Mouse (Mus musculus) hindbrain, embryonic 13.5 days (tissue): ENCODE results near the gene Chrna9. TPM values are rescaled to one million over a fixed set of nuclear protein-coding genes. Genes with fewer than 3 reads are reported as not detected.

ENCODE experiments used
- ATAC-seq: fragments of 200-750 bp; cut with Nextera tagmentation; 2 replicates; pipeline ENCODE4 v1.8.0; 2017; ENCODE audit warnings: moderate TSS enrichment; ENCODE audit not compliant: low FRiP score
- H3K27ac ChIP-seq: fragments of 300-500 bp; sonication (generic); 2 replicates; pipeline ENCODE4 v1.5.1; 2015; ENCODE audit warnings: inconsistent platforms, mild to moderate bottlenecking, moderate library complexity
- H3K27me3 ChIP-seq: fragments of 300-500 bp; sonication (generic); 2 replicates; pipeline ENCODE4 v1.6.1; 2015; ENCODE audit warnings: mild to moderate bottlenecking, inconsistent platforms
- H3K36me3 ChIP-seq: fragments of 300-500 bp; sonication (generic); 2 replicates; pipeline ENCODE4 v1.6.1; 2015; ENCODE audit warnings: mild to moderate bottlenecking, inconsistent platforms
- H3K4me1 ChIP-seq: fragments of 300-500 bp; sonication (generic); replicated peaks from 2 replicates; pipeline ENCODE4 v1.6.1; 2015; ENCODE audit warnings: inconsistent platforms
- H3K4me2 ChIP-seq: fragments of 300-500 bp; sonication (generic); 2 replicates; pipeline ENCODE4 v1.6.1; 2015; ENCODE audit warnings: inconsistent platforms, mild to moderate bottlenecking, moderate library complexity
- H3K4me3 ChIP-seq: fragments of 300-500 bp; sonication (generic); 2 replicates; pipeline ENCODE4 v1.5.1; 2015; ENCODE audit warnings: mild to moderate bottlenecking, inconsistent platforms
- H3K9ac ChIP-seq: fragments of 300-500 bp; sonication (generic); 2 replicates; pipeline ENCODE4 v1.6.1; 2015; ENCODE audit warnings: mild to moderate bottlenecking, inconsistent platforms
- H3K9me3 ChIP-seq: fragments of 300-500 bp; sonication (generic); 2 replicates; pipeline ENCODE4 v1.6.1; 2016; ENCODE audit warnings: inconsistent platforms
- WGBS: fragments of 180-500 bp; shearing (Covaris S2); methylation state at CpG from one replicate; pipeline ENCODE4 v1.1.7; 2015; 5-methylcytosine and 5-hydroxymethylcytosine counted together
- microRNA-seq: library from miRNA; unstranded; fragments of <30 nt; microRNA quantifications from one replicate; pipeline ENCODE4, GENCODE M21; 2016
- polyA plus RNA-seq: library from polyadenylated mRNA; unstranded; fragments of >200 nt; fragmentation: Nextera tagmentation; extraction: Ambion mirVana; gene quantifications from 2 replicates; pipeline ENCODE4 v1.2.1, GENCODE M21; 2015

Gene Chrna9
- polyA plus RNA-seq, 1 experiment from 2014 or later: not detected

- Histone ChIP-seq H3K4me2 (no peak within 1 kb of the TSS), H3K27ac (no peak within 1 kb of the TSS), H3K4me3 (no peak within 1 kb of the TSS), H3K27me3 (no peaks in the 10 kb centered on the region), H3K9ac (no peak within 1 kb of the TSS), H3K9me3 (no peaks in the 10 kb centered on the region), H3K4me1 (no peaks in the 10 kb centered on the region), H3K36me3 (no peaks in the 10 kb centered on the region)
- no peak for ATAC-seq
- WGBS: 74% methylated on average over 14 of the region's 14 CpGs
Measured at GRCm38 (mm10) chr5:66004134-66004925, 69.6 kb downstream of the Chrna9 start, which contains the start of gene 9130230L23Rik. TSS of gene 9130230L23Rik (minus strand) at chr5:66004285.

GRCm38 (mm10) chr5:66005041-66005678 is 70.4 kb downstream of the Chrna9 start:
- Histone ChIP-seq H3K27ac (no peak overlapping the region), H3K36me3 (no peaks in the 10 kb centered on the region), H3K4me2 (no peak overlapping the region), H3K4me3 (no peak overlapping the region), H3K9me3 (no peaks in the 10 kb centered on the region), H3K4me1 (no peaks in the 10 kb centered on the region), H3K27me3 (no peaks in the 10 kb centered on the region), H3K9ac (no peak overlapping the region)
- no peak for ATAC-seq
- WGBS: 50% methylated on average over 16 of the region's 16 CpGs

DNA sequence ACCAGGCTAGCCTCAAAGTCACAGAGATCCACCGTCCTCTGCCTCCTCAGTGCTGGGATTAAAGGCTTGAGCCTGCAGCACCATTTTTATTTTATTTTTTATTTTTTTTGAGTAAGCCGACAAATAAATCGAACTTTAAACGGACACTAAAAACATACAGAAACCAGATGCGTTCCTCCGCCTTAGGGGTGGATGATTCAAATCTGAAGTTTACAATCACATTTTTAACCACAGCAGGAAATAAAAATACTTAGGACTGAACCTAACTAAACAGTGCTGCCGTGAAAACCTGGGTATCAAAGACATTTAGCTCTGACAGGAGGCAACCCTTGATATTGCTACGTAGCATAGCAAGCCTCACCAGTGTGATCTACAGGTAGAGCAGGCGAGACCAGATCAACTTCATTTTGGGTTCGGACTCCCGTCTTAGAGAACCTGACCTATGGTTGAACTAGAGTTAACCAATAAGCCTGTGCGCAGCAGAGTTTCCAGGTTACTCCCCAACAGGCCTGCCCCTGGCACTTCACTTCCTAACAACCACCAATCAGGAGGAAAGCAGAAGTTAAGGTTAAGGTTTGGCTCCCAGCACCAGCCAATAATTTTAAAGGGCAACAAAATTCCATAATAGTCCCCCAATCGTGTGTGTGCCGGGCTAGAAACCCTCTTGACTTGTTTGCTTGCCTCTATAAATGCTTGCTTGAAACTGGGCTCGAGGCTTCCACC is 73.7 kb downstream of the Chrna9 start:
- H3K27me3 ChIP-seq: no peaks in the 10 kb centered on the region
- H3K4me1 ChIP-seq: no peaks in the 10 kb centered on the region
- no peak overlapping the region for H3K27ac ChIP-seq
- H3K36me3 ChIP-seq: no peaks in the 10 kb centered on the region
- no peak overlapping the region for H3K4me2 ChIP-seq
- no peak for ATAC-seq
- H3K4me3 ChIP-seq: no peak overlapping the region
- WGBS: 89% methylated on average over 15 of the region's 15 CpGs
- no peaks in the 10 kb centered on the region for H3K9me3 ChIP-seq
- no peak overlapping the region for H3K9ac ChIP-seq

GRCm38 (mm10) chr5:66013999-66014398 is 79.3 kb downstream of the Chrna9 start:
- Histone ChIP-seq H3K4me2 (no peak overlapping the region), H3K4me1 (no peaks in the 10 kb centered on the region), H3K27me3 (no peaks in the 10 kb centered on the region), H3K36me3 (no peaks in the 10 kb centered on the region), H3K27ac (no peak overlapping the region), H3K9ac (no peak overlapping the region), H3K4me3 (no peak overlapping the region), H3K9me3 (no peaks in the 10 kb centered on the region)
- no peak for ATAC-seq
- WGBS: 79% methylated on average over 3 of the region's 3 CpGs

DNA sequence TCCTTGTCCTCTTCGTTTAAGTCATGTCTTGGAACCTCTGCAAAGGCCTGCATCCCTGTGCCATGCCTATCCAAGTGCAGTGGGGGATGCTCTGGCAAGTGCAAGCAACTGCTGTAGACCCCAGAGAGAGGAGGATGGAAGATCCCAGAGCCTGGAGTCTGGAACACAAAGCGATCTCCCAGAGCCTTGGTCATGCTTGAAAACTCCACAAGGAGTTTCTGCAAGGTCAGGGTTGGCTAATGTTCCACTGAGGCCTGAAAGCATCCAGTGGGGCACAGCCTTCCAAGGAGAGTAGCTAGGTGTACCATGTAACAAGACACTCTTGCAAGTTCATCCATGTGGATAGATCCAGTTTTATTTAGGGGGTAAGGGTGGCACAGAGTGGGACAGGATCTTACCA is 79.7 kb downstream of the Chrna9 start:
- Histone ChIP-seq H3K9ac (no peak overlapping the region), H3K9me3 (no peaks in the 10 kb centered on the region), H3K27ac (no peak overlapping the region), H3K36me3 (no peaks in the 10 kb centered on the region), H3K27me3 (no peaks in the 10 kb centered on the region), H3K4me1 (no peaks in the 10 kb centered on the region), H3K4me3 (no peak overlapping the region), H3K4me2 (no peak overlapping the region)
- WGBS: 82% methylated on average over 2 of the region's 2 CpGs
- no peak for ATAC-seq

- Histone ChIP-seq H3K9ac (no peak overlapping the region), H3K36me3 (no peaks in the 10 kb centered on the region), H3K9me3 (no peaks in the 10 kb centered on the region; the same call in 1 of the 2 replicates), H3K27ac (no peak overlapping the region), H3K4me2 (no peak overlapping the region), H3K4me1 (no peaks in the 10 kb centered on the region), H3K4me3 (no peak overlapping the region), H3K27me3 (no peaks in the 10 kb centered on the region)
- ATAC-seq: no peak
- 97% methylated on average over 2 of the region's 2 CpGs for WGBS
Measured at GRCm38 (mm10) chr5:66015449-66015961, 80.8 kb downstream of the Chrna9 start.

DNA sequence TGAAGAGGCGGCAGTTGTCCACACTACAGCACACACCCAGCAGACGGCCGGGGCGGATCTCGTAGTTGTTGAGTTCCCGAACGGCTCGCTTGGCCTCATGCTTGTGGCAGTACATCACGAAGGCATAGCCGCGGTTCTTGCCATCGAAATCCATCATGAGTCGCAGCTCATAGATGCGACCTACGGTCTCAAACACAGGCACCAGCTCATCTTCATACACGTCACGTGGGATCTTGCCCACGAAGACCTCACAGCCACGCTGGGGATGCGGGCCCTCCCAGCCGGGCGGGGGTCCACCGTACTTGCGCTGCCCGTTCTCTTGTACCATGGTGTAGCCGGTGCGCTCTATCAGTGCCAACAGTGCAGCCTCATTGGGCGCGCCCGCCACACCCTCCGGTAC is 92.1 kb downstream of the Chrna9 start:
- no peak for ATAC-seq
- Histone ChIP-seq H3K27ac (no peak overlapping the region), H3K4me1 (no peaks in the 10 kb centered on the region), H3K4me2 (no peak overlapping the region), H3K36me3 (peaks cover 4% of the 10 kb centered on the region; the same call in 1 of the 2 replicates), H3K9me3 (peaks cover 6% of the 10 kb centered on the region), H3K9ac (no peak overlapping the region), H3K27me3 (no peaks in the 10 kb centered on the region), H3K4me3 (no peak overlapping the region)
- 98% methylated on average over 31 of the region's 31 CpGs for WGBS

Small RNA genes within 50 kb of the gene (microRNA-seq; reads per million reads assigned to microRNA genes)
- not detected for gene Gm25952

Other genes with a start within 250 kb of the Chrna9 start
- 54.2 and 57.8 TPM in 2 replicates for gene Pds5a, start 236.6 kb upstream of the Chrna9 start, polyA plus RNA-seq
- gene N4bp2, start 171.4 kb upstream of the Chrna9 start, polyA plus RNA-seq: 19.2 and 19.4 TPM in 2 replicates
- 0.30 and 0.60 TPM in 2 replicates for gene Rhoh, start 73.7 kb upstream of the Chrna9 start, polyA plus RNA-seq
- gene 9130230L23Rik, start 69.4 kb downstream of the Chrna9 start, polyA plus RNA-seq: 0.44 TPM in 1 of 2 replicates, not detected in the other
- 3.9 and 7.8 TPM in 2 replicates for gene Rbm47, start 238.2 kb downstream of the Chrna9 start, polyA plus RNA-seq